8 mouse cellular contexts compared by ENCODE assay signal in genomic region chr2:29633101-29633554, GRCm38 (mm10). TPM values are rescaled to one million over a fixed set of nuclear protein-coding genes. Genes with fewer than 3 reads are reported as not detected.
DNase-seq lines count a peak whose midpoint lies in the region; ATAC-seq lines count a peak whose summit lies in the region.

No protein-coding gene starts in this region.

- H3K27ac ChIP-seq in limb, embryonic 11.5 days (replicated peaks; ENCODE audit: low read depth, low read length), result no peak overlapping the region
- no peak overlapping the region for H3K27ac ChIP-seq in limb, embryonic 10.5 days
- 0 out of 2 replicates have a peak overlapping the region, but pooled peaks have one; percentile 2 for H3K27ac ChIP-seq in forebrain, embryonic 14.5 days (ENCODE audit: low read depth, low read length)
- H3K27ac ChIP-seq in limb, embryonic 13.5 days, result peak overlapping the region; percentile 78; the same call in 1 of the 2 replicates

- H3K36me3 ChIP-seq in limb, embryonic 11.5 days (ENCODE audit: control insufficient read depth, insufficient read depth, low read length), result no peaks in the 10 kb centered on the region
- peaks cover 27% of the 10 kb centered on the region for H3K36me3 ChIP-seq in limb, embryonic 10.5 days
- H3K36me3 ChIP-seq in forebrain, embryonic 14.5 days (ENCODE audit: control insufficient read depth, insufficient read depth, low read length), result 0 out of 2 replicates have a peak, but pooled peaks cover 4% of the 10 kb centered on the region
- H3K36me3 ChIP-seq in limb, embryonic 13.5 days, result peaks cover 6% of the 10 kb centered on the region; the same call in 1 of the 2 replicates

- ATAC-seq in limb, embryonic 11.5 days (ENCODE audit: insufficient number of reproducible peaks, low FRiP score, low TSS enrichment, low read depth), result no peak
- peak; percentile 54 for ATAC-seq in forebrain, embryonic 14.5 days
- ATAC-seq in limb, embryonic 13.5 days (ENCODE audit: low FRiP score, low read depth), result peak; percentile 73
- no peak for ATAC-seq in activated CD4-positive, CD25-positive, alpha-beta regulatory T cell, adult 4 months

- H3K9ac ChIP-seq in limb, embryonic 11.5 days (ENCODE audit: low read length), result no peak overlapping the region
- no peak overlapping the region; the same call in 1 of the 2 replicates for H3K9ac ChIP-seq in forebrain, embryonic 14.5 days (ENCODE audit: low read length)
- H3K9ac ChIP-seq in limb, embryonic 13.5 days, result 0 out of 2 replicates have a peak overlapping the region, but pooled peaks have one; percentile 25

- H3K4me2 ChIP-seq in limb, embryonic 11.5 days (ENCODE audit: low read depth, severe bottlenecking), result no peak overlapping the region
- H3K4me2 ChIP-seq in forebrain, embryonic 14.5 days (ENCODE audit: low read length), result no peak overlapping the region
- peak overlapping the region; percentile 38 for H3K4me2 ChIP-seq in limb, embryonic 13.5 days (replicated peaks)

- H3K4me1 ChIP-seq in limb, embryonic 11.5 days (ENCODE audit: control insufficient read depth, insufficient read depth, low read length), result no peaks in the 10 kb centered on the region
- peaks cover 26% of the 10 kb centered on the region for H3K4me1 ChIP-seq in limb, embryonic 10.5 days
- H3K4me1 ChIP-seq in forebrain, embryonic 14.5 days (ENCODE audit: control insufficient read depth, insufficient read depth, low read length), result peaks cover 6% of the 10 kb centered on the region
- peaks cover 49% of the 10 kb centered on the region for H3K4me1 ChIP-seq in limb, embryonic 13.5 days

- intact Hi-C loops in heart, postnatal 36 days (cut with DNase I), result loop anchor here (2.0 kb wide), 1 partner anchor 16 kb away; no protein-coding TSS in a partner anchor

- peak; percentile 32 for DNase-seq in limb, embryonic 11.5 days (ENCODE audit: low spot score)
- DNase-seq in limb, embryonic 10.5 days (ENCODE audit: low spot score), result no peak
- DNase-seq in adrenal gland, postnatal 25 days, result peak; percentile 86
- peak; percentile 73 for DNase-seq in forebrain, embryonic 14.5 days (ENCODE audit: low spot score)
- peak; percentile 86 to 87 for DNase-seq in heart, postnatal 36 days
- DNase-seq in ovary, postnatal 36 days (ENCODE audit: low spot score), result peak; percentile 82

- no peaks in the 10 kb centered on the region for H3K9me3 ChIP-seq in limb, embryonic 11.5 days (ENCODE audit: control insufficient read depth, low read length)
- H3K9me3 ChIP-seq in limb, embryonic 10.5 days (replicated peaks), result no peaks in the 10 kb centered on the region
- no peaks in the 10 kb centered on the region for H3K9me3 ChIP-seq in forebrain, embryonic 14.5 days (replicated peaks; ENCODE audit: control insufficient read depth, low read length)
- no peaks in the 10 kb centered on the region for H3K9me3 ChIP-seq in limb, embryonic 13.5 days

- H3K27me3 ChIP-seq in limb, embryonic 11.5 days (ENCODE audit: control insufficient read depth, insufficient read depth, low read length), result no peaks in the 10 kb centered on the region
- H3K27me3 ChIP-seq in limb, embryonic 10.5 days (ENCODE audit: low read depth, poor library complexity, severe bottlenecking), result no peaks in the 10 kb centered on the region
- H3K27me3 ChIP-seq in forebrain, embryonic 14.5 days (replicated peaks; ENCODE audit: control insufficient read depth, insufficient read depth, low read length), result no peaks in the 10 kb centered on the region
- no peaks in the 10 kb centered on the region for H3K27me3 ChIP-seq in limb, embryonic 13.5 days

- H3K4me3 ChIP-seq in limb, embryonic 11.5 days (ENCODE audit: low read depth, low read length), result no peak overlapping the region
- H3K4me3 ChIP-seq in limb, embryonic 10.5 days, result no peak overlapping the region
- H3K4me3 ChIP-seq in forebrain, embryonic 14.5 days (ENCODE audit: low read depth, low read length), result no peak overlapping the region
- H3K4me3 ChIP-seq in limb, embryonic 13.5 days, result no peak overlapping the region

- WGBS in limb, embryonic 11.5 days, result 69% methylated on average over 6 of the region's 6 CpGs
- WGBS in limb, embryonic 10.5 days, result 84% methylated on average over 6 of the region's 6 CpGs
- 33% methylated on average over 6 of the region's 6 CpGs for WGBS in forebrain, embryonic 14.5 days
- 22% methylated on average over 6 of the region's 6 CpGs for WGBS in limb, embryonic 13.5 days

RNA-seq across cellular contexts. Expression of gene Rapgef1, which starts 13.6 kb away (rescaled TPM):
- 17.1 and 19.7 TPM in 2 replicates for polyA plus RNA-seq in limb, embryonic 11.5 days (2014; fragmentation: Nextera tagmentation; extraction: Ambion mirVana)
- polyA plus RNA-seq in limb, embryonic 10.5 days (2016; fragmentation: Nextera tagmentation; extraction: Ambion mirVana), result 17.2 and 18.1 TPM in 2 replicates
- 47.5 and 49.5 TPM in 2 replicates for total RNA-seq in adrenal gland, postnatal 25 days (2021)
- polyA plus RNA-seq in forebrain, embryonic 14.5 days (2014; fragmentation: Nextera tagmentation; extraction: Ambion mirVana), result 17.3 and 19.9 TPM in 2 replicates
- total RNA-seq in heart, postnatal 36 days (2021), result 10 to 100 TPM; 97.6 to 98.6 TPM
- 15.2 and 15.9 TPM in 2 replicates for polyA plus RNA-seq in limb, embryonic 13.5 days (2015; fragmentation: Nextera tagmentation; extraction: Ambion mirVana)
- 10 to 100 TPM; 21.9 to 24.0 TPM for polyA plus RNA-seq in activated CD4-positive, CD25-positive, alpha-beta regulatory T cell, adult 4 months (2017; shearing (Covaris generic))

Comparison
In these comparisons a context has a peak if more than half of its experiments do, and no peak if none do; other contexts are left out.
1. ATAC-seq: peak in forebrain, embryonic 14.5 days (single experiment) and limb, embryonic 13.5 days (single experiment); none in limb, embryonic 11.5 days (single experiment) and activated CD4-positive, CD25-positive, alpha-beta regulatory T cell, adult 4 months (single experiment).
2. H3K27ac ChIP-seq: peak in forebrain, embryonic 14.5 days (single experiment) and limb, embryonic 13.5 days (single experiment); none in limb, embryonic 11.5 days (single experiment) and limb, embryonic 10.5 days (single experiment).